Mouse (Mus musculus) forebrain, embryonic 13.5 days (tissue): ENCODE measurements around the gene Cxcl1. TPM values are rescaled to one million over a fixed set of nuclear protein-coding genes. Genes with fewer than 3 reads are reported as not detected.

Experiments used
- ATAC-seq: fragments of 200-750 bp; cut with Nextera tagmentation; 2 replicates; pipeline ENCODE4 v1.8.0; 2017
- H3K27ac ChIP-seq: fragments of 300-500 bp; sonication (generic); 2 replicates; pipeline ENCODE4 v1.5.1; 2015; ENCODE audit warnings: inconsistent platforms, mild to moderate bottlenecking, moderate library complexity
- H3K27me3 ChIP-seq: fragments of 300-500 bp; sonication (generic); 2 replicates; pipeline ENCODE4 v1.6.1; 2015; ENCODE audit warnings: mild to moderate bottlenecking, inconsistent platforms
- H3K36me3 ChIP-seq: fragments of 300-500 bp; sonication (generic); 2 replicates; pipeline ENCODE4 v1.6.1; 2015; ENCODE audit warnings: mild to moderate bottlenecking, inconsistent platforms; ENCODE audit not compliant: poor library complexity, severe bottlenecking
- H3K4me1 ChIP-seq: fragments of 300-500 bp; sonication (generic); 2 replicates; pipeline ENCODE4 v1.6.1; 2015; ENCODE audit warnings: inconsistent platforms
- H3K4me2 ChIP-seq: fragments of 300-500 bp; sonication (generic); 2 replicates; pipeline ENCODE4 v1.6.1; 2015; ENCODE audit warnings: inconsistent platforms, mild to moderate bottlenecking, moderate library complexity
- H3K4me3 ChIP-seq: fragments of 300-500 bp; sonication (generic); 2 replicates; pipeline ENCODE4 v1.5.1; 2015; ENCODE audit warnings: mild to moderate bottlenecking, inconsistent platforms
- H3K9ac ChIP-seq: fragments of 300-500 bp; sonication (generic); 2 replicates; pipeline ENCODE4 v1.6.1; 2015; ENCODE audit warnings: mild to moderate bottlenecking, inconsistent platforms
- H3K9me3 ChIP-seq: fragments of 300-500 bp; sonication (generic); replicated peaks from 2 replicates; pipeline ENCODE4 v1.6.1; 2016; ENCODE audit warnings: inconsistent platforms
- WGBS: fragments of 180-500 bp; shearing (Covaris S2); methylation state at CpG from one replicate; pipeline ENCODE4 v1.1.7; 2015; 5-methylcytosine and 5-hydroxymethylcytosine counted together
- polyA plus RNA-seq: library from polyadenylated mRNA; unstranded; fragments of >200 nt; fragmentation: Nextera tagmentation; extraction: Ambion mirVana; gene quantifications from 2 replicates; pipeline ENCODE4 v1.2.1, GENCODE M21; 2015

The Cxcl1 gene
- polyA plus RNA-seq, 1 experiment from 2014 or later, result not detected

DNA sequence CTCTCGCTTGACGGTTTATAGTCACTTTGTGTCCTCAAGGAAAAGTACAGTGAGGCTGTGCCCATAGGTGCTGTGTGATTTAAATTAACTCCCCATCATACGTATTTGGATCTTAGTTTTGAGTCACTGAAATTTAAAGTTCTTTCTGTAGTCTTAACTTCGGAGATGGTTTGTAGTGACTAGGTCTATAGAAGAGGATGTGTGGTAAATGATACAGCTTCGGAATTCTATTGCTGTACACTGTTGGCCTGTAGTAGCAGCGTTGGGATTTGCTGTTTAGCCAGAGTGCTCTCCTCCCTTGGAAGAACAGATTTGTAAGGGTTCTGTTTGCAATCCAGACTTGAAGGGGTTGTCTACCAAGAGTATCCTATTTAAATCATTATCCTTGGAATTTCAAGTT lies 40.9 kb downstream of the Cxcl1 start:
- WGBS, result 2% methylated on average over 6 of the region's 6 CpGs

GRCm38 (mm10) chr5:90936706-90937105 lies 45.7 kb downstream of the Cxcl1 start:
- 96% methylated on average over 2 of the region's 2 CpGs for WGBS
- no peak for ATAC-seq
- no peak overlapping the region for H3K4me2 ChIP-seq

More for the DNA sequence above, 40.9 kb downstream of the Cxcl1 start:
- Histone ChIP-seq H3K4me2 (peak overlapping the region; percentile 64), H3K36me3 (peaks cover 18% of the 10 kb centered on the region), H3K27me3 (no peaks in the 10 kb centered on the region), H3K4me1 (peaks cover 14% of the 10 kb centered on the region), H3K27ac (peak overlapping the region; percentile 98), H3K9ac (peak overlapping the region; percentile 91), H3K9me3 (no peaks in the 10 kb centered on the region), H3K4me3 (peak overlapping the region; percentile 65)
- peak; percentile 36 for ATAC-seq

More at GRCm38 (mm10) chr5:90936706-90937105, 45.7 kb downstream of the Cxcl1 start:
- peaks cover 14% of the 10 kb centered on the region for H3K4me1 ChIP-seq
- peaks cover 18% of the 10 kb centered on the region for H3K36me3 ChIP-seq
- H3K9ac ChIP-seq, result no peak overlapping the region
- no peak overlapping the region for H3K4me3 ChIP-seq
- no peak overlapping the region for H3K27ac ChIP-seq
- no peaks in the 10 kb centered on the region for H3K27me3 ChIP-seq
- no peaks in the 10 kb centered on the region for H3K9me3 ChIP-seq

Other genes with a start within 250 kb of the Cxcl1 start
- 0.11 TPM in 1 of 2 replicates, not detected in the other for gene Cxcl5, start 131.9 kb upstream of the Cxcl1 start, polyA plus RNA-seq
- gene Ppbp, start 122.7 kb upstream of the Cxcl1 start, polyA plus RNA-seq, result 3.0 and 3.3 TPM in 2 replicates
- 22.8 and 27.8 TPM in 2 replicates for gene Pf4, start 118.8 kb upstream of the Cxcl1 start, polyA plus RNA-seq
- gene Cxcl3, start 105.1 kb upstream of the Cxcl1 start, polyA plus RNA-seq, result not detected in 2 replicates
- not detected in 2 replicates for gene Cxcl15, start 96.7 kb upstream of the Cxcl1 start, polyA plus RNA-seq
- not detected in 2 replicates for gene Cxcl2, start 12.6 kb downstream of the Cxcl1 start, polyA plus RNA-seq
- 86.5 and 97.2 TPM in 2 replicates for gene Mthfd2l, start 39.9 kb downstream of the Cxcl1 start, polyA plus RNA-seq
- 0.09 and 0.23 TPM in 2 replicates for gene Epgn, start 136.2 kb downstream of the Cxcl1 start, polyA plus RNA-seq
- not detected in 2 replicates for gene Ereg, start 183.4 kb downstream of the Cxcl1 start, polyA plus RNA-seq
- gene Areg, start 248.4 kb downstream of the Cxcl1 start, polyA plus RNA-seq, result not detected in 2 replicates